Mouse (Mus musculus) kidney, adult 2 months (tissue): ENCODE measurements around the gene Rrp8. TPM values are rescaled to one million over a fixed set of nuclear protein-coding genes. Genes with fewer than 3 reads are reported as not detected.
"Not testable (repeated sequence)": the region's sequence is repeated elsewhere in the genome, so short reads cannot be mapped to it uniquely, and the experiment has no call there.

Experiments used
- DNase-seq: peaks from one replicate; pipeline ENCODE4 v3.0.0; 2021
- H3K27ac ChIP-seq: fragments of 200-500 bp; 2 replicates; pipeline ENCODE4 v1.5.1; 2012; ENCODE audit warnings: low read depth, low read length, control low read depth, inconsistent platforms; ENCODE audit not compliant: insufficient read depth
- H3K27me3 ChIP-seq: fragments of 200-500 bp; replicated peaks from 2 replicates; pipeline ENCODE4 v1.6.1; 2012; ENCODE audit warnings: mild to moderate bottlenecking, moderate library complexity, low read length, inconsistent platforms; ENCODE audit not compliant: control insufficient read depth, insufficient read depth
- H3K36me3 ChIP-seq: fragments of 200-500 bp; 2 replicates; pipeline ENCODE4 v1.6.1; 2012; ENCODE audit warnings: mild to moderate bottlenecking, moderate library complexity, low read length, inconsistent platforms; ENCODE audit not compliant: control insufficient read depth, insufficient read depth
- H3K4me1 ChIP-seq: fragments of 200-500 bp; 2 replicates; pipeline ENCODE4 v1.6.1; 2011; ENCODE audit warnings: low read length; ENCODE audit not compliant: control insufficient read depth, insufficient read depth
- H3K4me3 ChIP-seq: fragments of 200-500 bp; 2 replicates; pipeline ENCODE4 v1.5.1; 2011; ENCODE audit warnings: mild to moderate bottlenecking, low read depth, low read length, control low read depth; ENCODE audit not compliant: insufficient read depth
- CTCF ChIP-seq: fragments of 200-500 bp; conservative IDR thresholded peaks from 2 replicates; pipeline ENCODE4 v1.5.1; 2011; ENCODE audit warnings: low read depth, mild to moderate bottlenecking, control low read depth, low read length, moderate library complexity, mixed read lengths; ENCODE audit not compliant: insufficient read depth, insufficient read length
- POLR2A ChIP-seq: fragments of 200-500 bp; IDR thresholded peaks from one replicate; pipeline ENCODE4 v1.6.1; 2011; ENCODE audit warnings: low read depth, low read length, control low read depth
- WGBS: fragments of 180-500 bp; shearing (Covaris S2); methylation state at CpG from one replicate; pipeline ENCODE4 v1.1.7; 2018; 5-methylcytosine and 5-hydroxymethylcytosine counted together
- polyA plus RNA-seq: library from polyadenylated mRNA; depleted of rRNA; stranded (reverse); fragments of >200 nt; gene quantifications from 2 replicates; pipeline ENCODE4 v1.2.3, GENCODE M21; 2012

The Rrp8 gene
- polyA plus RNA-seq, 1 experiment = 7.5 TPM

DNA sequence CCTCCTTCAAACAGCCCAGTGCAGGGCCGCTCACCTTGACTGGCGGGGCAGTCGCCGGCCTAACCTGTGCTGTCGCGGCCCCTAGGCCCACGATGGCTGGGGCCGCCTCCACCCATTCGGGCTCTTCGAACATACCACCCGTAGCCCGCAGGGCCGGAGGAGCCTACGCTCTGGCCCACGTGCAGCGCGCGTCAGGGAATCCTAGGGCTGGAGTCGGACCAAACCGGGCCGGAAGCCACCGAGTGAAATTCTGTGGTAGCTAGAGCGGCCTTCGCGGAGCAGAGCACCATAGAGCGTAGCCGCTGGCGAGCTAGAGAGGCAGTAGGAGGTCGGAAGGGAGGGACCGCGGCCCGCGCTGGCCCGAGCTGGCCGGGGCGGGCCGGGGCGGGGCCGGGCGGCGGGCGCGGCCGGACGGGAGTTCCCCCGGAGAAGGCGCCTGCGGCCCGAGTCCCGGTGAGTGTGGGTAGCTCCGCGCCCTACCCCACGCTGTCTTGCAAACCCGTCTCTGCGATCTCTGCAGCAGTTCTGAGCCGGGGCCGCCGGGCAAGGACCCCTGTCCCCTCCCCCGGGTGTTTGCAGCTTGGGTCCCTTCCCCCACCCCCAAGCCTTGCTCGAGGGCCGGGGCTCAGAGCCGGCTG lies 802 bp downstream of the Rrp8 start, which contains the start of gene Ilk:
Gene Ilk (plus strand): TSS at position 329 of the 638 bp plus-strand sequence.
- peak within 1 kb of the TSS; percentile 90 for H3K27ac ChIP-seq
- H3K4me3 ChIP-seq = peak within 1 kb of the TSS; percentile 81
- DNase-seq = peak; percentile 97
- H3K36me3 ChIP-seq = peaks cover 1% of the 10 kb centered on the region; the same call in 1 of the 2 replicates
- TF ChIP-seq POLR2A (peak; percentile 76), CTCF (no peak)
- peaks cover 7% of the 10 kb centered on the region; the same call in 1 of the 2 replicates for H3K4me1 ChIP-seq
- H3K27me3 ChIP-seq = no peaks in the 10 kb centered on the region
- WGBS = under 1% methylated on average over 62 of the region's 62 CpGs

- not testable (repeated sequence) for H3K4me1 ChIP-seq, H3K4me3 ChIP-seq, H3K36me3 ChIP-seq, H3K27ac ChIP-seq, H3K27me3 ChIP-seq, DNase-seq
- WGBS = 42% methylated on average over 4 of the region's 4 CpGs
These were observed 1.7 kb downstream of the Rrp8 start for GRCm38 (mm10) chr7:105735464-105735863.

DNA sequence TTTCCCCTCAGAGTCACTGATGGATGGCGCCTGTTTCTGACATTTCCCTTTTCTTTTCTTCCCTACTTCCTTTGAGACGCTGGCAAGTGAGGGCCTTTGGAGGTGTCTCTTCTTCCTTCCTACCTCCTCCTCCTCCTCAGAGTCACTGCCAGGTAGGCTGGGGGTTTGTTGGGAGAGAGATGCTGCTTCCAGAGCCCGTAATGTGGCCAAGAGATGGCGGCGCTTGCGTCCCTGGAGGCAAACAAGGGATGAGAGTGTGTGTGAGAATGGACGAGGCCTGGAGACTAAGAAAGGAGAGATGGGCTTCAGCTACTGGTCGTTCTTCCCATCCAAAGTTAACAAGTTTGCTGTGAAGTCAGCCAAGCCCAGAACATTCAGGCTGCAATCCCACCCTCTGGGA lies 2.4 kb downstream of the Rrp8 start:
- Histone ChIP-seq H3K27ac (no peak overlapping the region), H3K36me3 (peaks cover 1% of the 10 kb centered on the region; the same call in 1 of the 2 replicates), H3K4me1 (peaks cover 7% of the 10 kb centered on the region; the same call in 1 of the 2 replicates), H3K4me3 (no peak overlapping the region), H3K27me3 (no peaks in the 10 kb centered on the region)
- DNase-seq = no peak
- TF ChIP-seq POLR2A (no peak), CTCF (no peak)
- WGBS = 85% methylated on average over 8 of the region's 8 CpGs

- Histone ChIP-seq H3K4me1 (peaks cover 7% of the 10 kb centered on the region; the same call in 1 of the 2 replicates), H3K27me3 (no peaks in the 10 kb centered on the region), H3K36me3 (peaks cover 1% of the 10 kb centered on the region; the same call in 1 of the 2 replicates), H3K4me3 (no peak overlapping the region), H3K27ac (no peak overlapping the region)
- WGBS = 94% methylated on average over 11 of the region's 11 CpGs
- no peak for TF ChIP-seq POLR2A
- no peak for TF ChIP-seq CTCF
- no peak for DNase-seq
These were observed 3.3 kb downstream of the Rrp8 start for GRCm38 (mm10) chr7:105733836-105734235.

DNA sequence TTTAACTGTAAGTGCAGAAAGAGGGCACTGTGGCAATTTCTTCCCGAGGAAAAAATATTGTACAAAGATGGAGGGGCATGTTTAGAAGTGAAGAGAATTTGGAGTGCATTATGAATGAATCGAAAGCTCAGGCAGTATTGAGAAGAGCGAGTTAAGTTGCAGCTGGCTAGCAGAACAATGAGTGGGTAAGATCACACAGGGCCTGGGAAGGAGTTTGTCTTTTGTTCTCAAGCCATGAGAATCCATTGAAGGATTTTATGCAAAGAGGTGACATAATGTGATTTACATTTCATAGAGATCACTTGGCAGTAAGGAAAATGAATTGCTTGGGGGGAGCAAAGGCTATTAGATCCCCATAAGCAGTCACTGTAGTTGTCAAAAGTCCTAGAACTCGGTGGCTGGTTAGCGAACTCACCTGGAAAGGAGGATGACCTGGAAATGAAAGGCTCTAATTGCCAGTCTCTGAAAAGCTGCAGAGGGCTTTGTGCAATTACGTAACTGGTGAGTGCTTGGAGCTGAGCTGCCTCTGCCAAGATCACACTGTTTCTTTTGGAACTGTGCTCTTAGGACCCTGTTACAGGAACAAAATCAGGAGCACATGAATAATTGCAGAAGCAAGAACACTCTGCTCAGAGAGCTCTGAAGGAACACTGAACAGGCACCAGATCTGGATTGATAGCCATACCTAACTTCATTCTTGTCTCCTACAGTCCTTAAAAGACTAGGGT lies 8.3 kb downstream of the Rrp8 start:
- no peaks in the 10 kb centered on the region for H3K27me3 ChIP-seq
- no peak overlapping the region for H3K27ac ChIP-seq
- TF ChIP-seq CTCF (no peak), POLR2A (no peak)
- peak; percentile 30 for DNase-seq
- H3K36me3 ChIP-seq = peaks cover 1% of the 10 kb centered on the region; the same call in 1 of the 2 replicates
- no peaks in the 10 kb centered on the region for H3K4me1 ChIP-seq
- 61% methylated on average over 6 of the region's 6 CpGs for WGBS
- H3K4me3 ChIP-seq = no peak overlapping the region

GRCm38 (mm10) chr7:105726980-105727325 lies 10.2 kb downstream of the Rrp8 start:
- no peaks in the 10 kb centered on the region for H3K36me3 ChIP-seq
- DNase-seq = no peak
- WGBS = 95% methylated on average over 4 of the region's 4 CpGs

DNA sequence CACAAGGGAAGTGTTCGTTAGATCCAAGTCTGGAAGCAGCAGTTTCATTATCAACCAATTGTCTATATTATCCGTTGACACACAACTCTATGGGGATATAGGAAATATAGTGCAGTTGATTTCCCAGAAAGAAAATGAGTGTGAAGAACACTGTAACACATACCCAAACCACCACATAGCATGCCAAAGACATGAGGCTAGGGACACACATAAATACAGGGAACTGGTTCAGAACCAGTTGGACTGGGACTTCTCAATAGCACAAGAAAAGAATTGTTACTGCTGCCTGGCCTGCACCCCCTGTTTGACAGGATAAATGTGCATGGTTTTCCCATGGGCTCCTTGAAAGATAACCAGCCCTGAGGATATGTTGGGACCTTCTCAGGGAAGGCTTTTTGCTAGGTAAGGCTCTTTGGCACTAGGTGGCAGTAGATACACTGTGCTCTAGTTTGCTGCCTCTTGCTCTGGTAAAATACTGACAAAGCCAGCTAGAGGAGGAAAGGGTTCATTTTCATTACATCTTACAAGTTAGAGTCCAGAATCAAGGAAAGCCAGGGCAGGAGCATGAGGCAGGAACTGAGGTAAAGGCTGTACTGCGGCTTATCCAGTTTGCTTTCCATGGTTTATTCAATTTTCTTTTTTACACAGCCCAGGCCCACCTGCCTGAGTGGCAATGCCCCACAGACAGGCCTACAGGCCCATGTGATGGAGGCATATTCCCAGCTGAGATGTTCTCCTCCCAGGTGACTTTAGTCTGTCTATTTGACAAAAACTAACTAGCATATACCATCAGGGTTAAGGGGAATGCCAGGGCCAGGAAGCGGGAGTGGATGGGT lies 10.8 kb downstream of the Rrp8 start:
- Histone ChIP-seq H3K4me1 (no peaks in the 10 kb centered on the region), H3K36me3 (no peaks in the 10 kb centered on the region), H3K27me3 (no peaks in the 10 kb centered on the region), H3K4me3 (no peak overlapping the region), H3K27ac (no peak overlapping the region)
- no peak for TF ChIP-seq POLR2A
- peak; percentile 77 for TF ChIP-seq CTCF
- DNase-seq = peak; percentile 75
- WGBS = 74% methylated on average over 4 of the region's 4 CpGs

More at GRCm38 (mm10) chr7:105726980-105727325, 10.2 kb downstream of the Rrp8 start:
- Histone ChIP-seq H3K4me1 (no peaks in the 10 kb centered on the region), H3K27ac (no peak overlapping the region), H3K27me3 (no peaks in the 10 kb centered on the region), H3K4me3 (no peak overlapping the region)
- TF ChIP-seq CTCF = no peak
